Mouse (Mus musculus) midbrain, embryonic 14.5 days (tissue): ENCODE results near the gene Sorbs1. TPM values are rescaled to one million over a fixed set of nuclear protein-coding genes. Genes with fewer than 3 reads are reported as not detected.
A peak's percentile ranks its signal among the peaks of the same experiment; 100 is the strongest.

Source experiments
- ATAC-seq: fragments of 200-750 bp; cut with Nextera tagmentation; 2 replicates; pipeline ENCODE4 v1.8.0; 2017; ENCODE audit warnings: moderate number of reproducible peaks, moderate library complexity; ENCODE audit not compliant: low FRiP score, low TSS enrichment
- DNase-seq: peaks from one replicate; pipeline ENCODE4 v3.0.0-alpha.2; 2015
- H3K27ac ChIP-seq: fragments of 300-500 bp; sonication (generic); replicated peaks from 2 replicates; pipeline ENCODE4 v1.5.1; 2014; ENCODE audit warnings: mild to moderate bottlenecking, low read depth, low read length, moderate library complexity
- H3K27me3 ChIP-seq: fragments of 300-500 bp; sonication (generic); 2 replicates; pipeline ENCODE4 v1.6.1; 2014; ENCODE audit warnings: low read length, control low read depth, mixed read lengths; ENCODE audit not compliant: control insufficient read depth, insufficient read depth
- H3K36me3 ChIP-seq: fragments of 300-500 bp; sonication (generic); 2 replicates; pipeline ENCODE4 v1.6.1; 2014; ENCODE audit warnings: low read length, control low read depth; ENCODE audit not compliant: control insufficient read depth, insufficient read depth
- H3K4me1 ChIP-seq: fragments of 300-500 bp; sonication (generic); 2 replicates; pipeline ENCODE4 v1.6.1; 2014; ENCODE audit warnings: mild to moderate bottlenecking, antibody characterized with exemption, low read length, control low read depth; ENCODE audit not compliant: control insufficient read depth, insufficient read depth
- H3K4me2 ChIP-seq: fragments of 300-500 bp; sonication (generic); 2 replicates; pipeline ENCODE4 v1.6.1; 2014; ENCODE audit warnings: mild to moderate bottlenecking, low read length, moderate library complexity
- H3K4me3 ChIP-seq: fragments of 300-500 bp; sonication (generic); replicated peaks from 2 replicates; pipeline ENCODE4 v1.5.1; 2014; ENCODE audit warnings: low read depth, low read length
- H3K9ac ChIP-seq: fragments of 300-500 bp; sonication (generic); replicated peaks from 2 replicates; pipeline ENCODE4 v1.6.1; 2014; ENCODE audit warnings: mild to moderate bottlenecking, low read length, moderate library complexity
- H3K9me3 ChIP-seq: fragments of 300-500 bp; sonication (generic); 2 replicates; pipeline ENCODE4 v1.6.1; 2016; ENCODE audit warnings: low read length, control low read depth, mixed read lengths; ENCODE audit not compliant: control insufficient read depth
- WGBS: fragments of 180-500 bp; shearing (Covaris S2); extraction: QIAGEN DNeasy Blood & Tissue Kit; methylation state at CpG from one replicate; pipeline ENCODE4 v1.1.7; 2014; 5-methylcytosine and 5-hydroxymethylcytosine counted together
- polyA plus RNA-seq: library from polyadenylated mRNA; unstranded; fragments of >200 nt; fragmentation: Nextera tagmentation; extraction: Ambion mirVana; gene quantifications from 2 replicates; pipeline ENCODE4 v1.2.1, GENCODE M21; 2014

Gene Sorbs1
- polyA plus RNA-seq, 1 experiment from 2014 or later: 87.9 TPM

DNA sequence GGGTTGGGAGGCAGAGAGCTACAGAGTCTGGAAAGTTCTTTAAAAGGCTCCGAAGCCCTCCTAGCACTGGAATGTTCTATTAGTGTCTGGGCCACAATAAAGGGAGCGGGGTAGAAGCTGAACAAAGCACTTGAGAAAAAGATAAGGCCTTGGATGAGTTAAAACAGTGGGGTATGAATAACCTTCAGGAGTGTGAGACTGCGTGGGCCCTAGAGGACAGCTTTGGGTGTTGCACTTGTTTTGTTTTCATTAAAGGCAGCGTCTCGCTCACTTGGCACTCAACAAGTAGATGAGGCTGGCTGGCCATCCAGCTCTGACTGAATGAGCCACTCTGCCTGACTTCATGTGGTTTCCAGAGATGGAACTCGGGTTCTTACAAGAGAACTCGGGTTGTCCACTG, 78.5 kb downstream of the Sorbs1 start:
- DNase-seq: no peak
- WGBS: 91% methylated on average over 7 of the region's 7 CpGs
- H3K9ac ChIP-seq: no peak overlapping the region
- H3K36me3 ChIP-seq: no peaks in the 10 kb centered on the region
- ATAC-seq: no peak
- H3K4me1 ChIP-seq: peaks cover 18% of the 10 kb centered on the region
- no peaks in the 10 kb centered on the region for H3K9me3 ChIP-seq
- H3K27me3 ChIP-seq: no peaks in the 10 kb centered on the region
- H3K4me2 ChIP-seq: no peak overlapping the region
- H3K27ac ChIP-seq: peak overlapping the region; percentile 46
- H3K4me3 ChIP-seq: no peak overlapping the region

DNA sequence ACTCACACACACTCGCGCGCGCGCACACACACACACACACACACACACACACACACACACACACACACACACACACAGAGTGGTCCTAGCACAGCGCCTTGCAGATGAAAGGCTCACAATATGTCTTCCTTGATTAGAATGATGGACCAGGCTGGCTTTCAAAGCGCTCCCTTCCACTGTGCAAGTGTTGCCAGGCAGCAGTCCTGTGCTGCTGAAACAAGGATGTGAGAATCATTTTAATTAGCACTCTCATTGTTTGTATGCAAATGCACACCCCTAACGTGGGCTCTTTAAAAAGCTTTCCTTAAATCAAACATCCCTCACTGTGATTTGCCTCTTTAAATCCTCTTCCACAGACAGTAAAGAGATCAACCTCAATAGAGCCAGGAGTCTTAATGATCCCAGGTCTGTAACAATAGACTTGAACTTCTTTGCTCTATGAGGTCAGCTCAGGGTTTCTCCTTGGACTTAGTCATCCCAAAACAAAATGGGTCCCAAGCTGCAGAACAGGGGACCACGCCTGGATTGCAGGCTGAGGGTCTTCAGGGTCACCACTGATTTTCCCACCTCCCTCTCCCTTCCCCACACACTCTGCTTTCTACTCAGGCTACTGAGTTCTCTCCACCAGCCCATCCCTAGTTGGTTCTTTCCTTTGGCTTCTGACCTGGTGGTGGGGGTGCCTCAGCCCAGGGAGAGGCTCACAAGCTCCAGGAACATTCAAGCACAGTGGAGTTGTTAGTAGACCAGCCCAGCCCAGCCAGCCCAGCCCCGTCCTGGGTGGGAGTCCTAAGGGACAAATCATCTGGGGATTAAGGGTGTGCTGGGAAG, 79.3 kb downstream of the Sorbs1 start:
- Histone ChIP-seq H3K9ac (no peak overlapping the region), H3K4me3 (no peak overlapping the region), H3K4me1 (peaks cover 18% of the 10 kb centered on the region), H3K9me3 (no peaks in the 10 kb centered on the region), H3K27me3 (no peaks in the 10 kb centered on the region), H3K36me3 (no peaks in the 10 kb centered on the region), H3K4me2 (no peak overlapping the region), H3K27ac (peak overlapping the region; percentile 46)
- DNase-seq: peak; percentile 83
- ATAC-seq: peak; percentile 90
- WGBS: 43% methylated on average over 10 of the region's 10 CpGs

DNA sequence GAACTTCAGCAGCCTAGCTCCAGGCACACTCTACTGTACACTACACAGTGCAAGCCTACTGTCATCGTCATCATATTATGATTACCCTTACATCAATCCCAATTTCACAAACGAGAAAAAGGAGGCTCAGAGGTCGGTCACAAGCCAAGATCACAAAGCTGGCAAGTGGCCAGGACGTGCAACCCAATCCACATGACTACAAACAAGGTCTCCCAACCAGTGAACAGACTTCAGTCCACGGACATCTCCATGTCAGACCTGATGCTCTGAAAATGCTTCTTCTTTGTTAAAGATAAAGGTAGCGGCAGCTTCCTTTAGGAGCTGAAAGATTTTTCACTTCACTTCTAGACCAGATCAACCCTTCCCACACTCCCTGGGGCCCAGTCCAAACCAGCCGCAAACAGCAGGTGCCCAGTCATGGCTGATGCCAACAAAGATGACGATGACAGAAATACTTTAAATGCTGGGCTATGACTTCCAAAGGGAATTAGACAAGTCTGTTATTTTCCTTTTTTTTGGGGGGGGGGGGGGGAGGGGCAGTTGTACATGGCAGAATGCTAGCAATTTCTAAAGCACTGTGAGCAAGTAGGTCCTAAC, 80.2 kb downstream of the Sorbs1 start:
- H3K36me3 ChIP-seq: no peaks in the 10 kb centered on the region
- ATAC-seq: no peak
- peaks cover 17% of the 10 kb centered on the region for H3K4me1 ChIP-seq
- no peak overlapping the region for H3K4me3 ChIP-seq
- no peaks in the 10 kb centered on the region for H3K27me3 ChIP-seq
- no peaks in the 10 kb centered on the region for H3K9me3 ChIP-seq
- no peak overlapping the region for H3K9ac ChIP-seq
- no peak overlapping the region for H3K4me2 ChIP-seq
- peak; percentile 30 for DNase-seq
- peak overlapping the region; percentile 46 for H3K27ac ChIP-seq
- 68% methylated on average over 8 of the region's 8 CpGs for WGBS

DNA sequence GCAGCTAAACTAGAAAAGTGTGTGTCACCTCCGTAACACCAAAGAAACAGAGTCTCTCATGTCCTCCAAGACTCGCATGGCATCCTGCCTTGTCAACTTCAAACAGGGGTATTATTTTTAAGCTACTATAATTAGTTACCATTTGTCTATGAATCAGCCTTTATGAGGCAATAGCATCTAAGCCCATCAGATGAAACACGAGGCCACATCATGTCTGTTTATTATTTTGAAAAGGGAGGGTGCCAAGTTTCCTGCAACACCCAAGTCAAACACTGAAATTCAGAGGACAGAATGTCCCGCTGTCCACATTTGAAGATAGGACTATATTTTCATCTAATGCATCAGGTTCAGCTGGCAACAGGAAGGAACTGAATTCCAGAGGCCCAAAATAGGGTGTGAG, 81.6 kb downstream of the Sorbs1 start:
- Histone ChIP-seq H3K27me3 (no peaks in the 10 kb centered on the region), H3K27ac (no peak overlapping the region), H3K9ac (no peak overlapping the region), H3K36me3 (no peaks in the 10 kb centered on the region), H3K4me3 (no peak overlapping the region), H3K9me3 (no peaks in the 10 kb centered on the region), H3K4me1 (peaks cover 14% of the 10 kb centered on the region), H3K4me2 (no peak overlapping the region)
- no peak for DNase-seq
- no peak for ATAC-seq
- 94% methylated on average over 4 of the region's 4 CpGs for WGBS

DNA sequence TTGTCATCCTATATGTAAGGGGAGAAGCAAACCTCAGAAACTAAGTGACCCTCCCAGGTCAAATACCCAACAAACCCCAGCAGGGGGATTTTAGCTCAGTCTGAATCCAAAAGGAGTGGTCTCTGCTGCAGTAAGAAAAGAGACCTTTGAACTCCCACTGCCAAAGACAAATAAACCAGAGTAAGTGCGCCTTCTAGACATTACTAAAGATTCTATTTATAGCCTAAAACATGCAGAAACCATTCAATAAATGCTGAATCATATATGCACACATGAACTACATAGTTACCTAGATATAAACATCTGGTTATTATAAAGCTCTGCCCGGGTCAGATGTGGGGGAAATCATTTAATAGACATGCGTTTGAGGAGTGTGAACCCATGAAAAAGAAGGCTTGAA, 84.0 kb downstream of the Sorbs1 start:
- Histone ChIP-seq H3K4me2 (no peak overlapping the region), H3K27me3 (no peaks in the 10 kb centered on the region), H3K4me3 (no peak overlapping the region), H3K9me3 (no peaks in the 10 kb centered on the region), H3K36me3 (no peaks in the 10 kb centered on the region), H3K9ac (no peak overlapping the region), H3K27ac (no peak overlapping the region), H3K4me1 (peaks cover 10% of the 10 kb centered on the region)
- 91% methylated on average over 3 of the region's 3 CpGs for WGBS
- no peak for ATAC-seq
- no peak for DNase-seq

DNA sequence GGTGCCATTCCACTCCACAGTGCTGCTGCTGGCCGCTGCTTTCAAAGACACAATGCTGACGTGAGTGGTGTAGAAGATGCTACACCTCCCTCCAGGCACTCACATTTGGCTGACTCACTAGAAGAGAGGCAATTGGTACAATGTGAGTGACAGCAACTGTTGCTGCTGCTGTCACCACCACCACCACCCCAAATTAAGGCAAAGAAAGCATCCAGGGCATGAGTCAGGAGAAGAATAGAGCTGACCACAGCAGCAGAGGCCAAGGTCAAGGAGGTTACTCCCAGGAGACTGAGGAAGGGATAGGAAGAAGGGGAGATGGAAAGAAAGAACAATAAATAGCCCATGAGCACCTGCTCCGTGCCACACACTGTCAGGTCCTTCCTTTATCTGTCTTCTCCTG, 84.4 kb downstream of the Sorbs1 start:
- Histone ChIP-seq H3K27me3 (no peaks in the 10 kb centered on the region), H3K9me3 (no peaks in the 10 kb centered on the region), H3K9ac (no peak overlapping the region), H3K4me1 (peaks cover 7% of the 10 kb centered on the region), H3K27ac (no peak overlapping the region), H3K4me2 (no peak overlapping the region), H3K36me3 (no peaks in the 10 kb centered on the region), H3K4me3 (no peak overlapping the region)
- ATAC-seq: no peak
- no peak for DNase-seq
- WGBS: 81% methylated on average over 3 of the region's 3 CpGs

DNA sequence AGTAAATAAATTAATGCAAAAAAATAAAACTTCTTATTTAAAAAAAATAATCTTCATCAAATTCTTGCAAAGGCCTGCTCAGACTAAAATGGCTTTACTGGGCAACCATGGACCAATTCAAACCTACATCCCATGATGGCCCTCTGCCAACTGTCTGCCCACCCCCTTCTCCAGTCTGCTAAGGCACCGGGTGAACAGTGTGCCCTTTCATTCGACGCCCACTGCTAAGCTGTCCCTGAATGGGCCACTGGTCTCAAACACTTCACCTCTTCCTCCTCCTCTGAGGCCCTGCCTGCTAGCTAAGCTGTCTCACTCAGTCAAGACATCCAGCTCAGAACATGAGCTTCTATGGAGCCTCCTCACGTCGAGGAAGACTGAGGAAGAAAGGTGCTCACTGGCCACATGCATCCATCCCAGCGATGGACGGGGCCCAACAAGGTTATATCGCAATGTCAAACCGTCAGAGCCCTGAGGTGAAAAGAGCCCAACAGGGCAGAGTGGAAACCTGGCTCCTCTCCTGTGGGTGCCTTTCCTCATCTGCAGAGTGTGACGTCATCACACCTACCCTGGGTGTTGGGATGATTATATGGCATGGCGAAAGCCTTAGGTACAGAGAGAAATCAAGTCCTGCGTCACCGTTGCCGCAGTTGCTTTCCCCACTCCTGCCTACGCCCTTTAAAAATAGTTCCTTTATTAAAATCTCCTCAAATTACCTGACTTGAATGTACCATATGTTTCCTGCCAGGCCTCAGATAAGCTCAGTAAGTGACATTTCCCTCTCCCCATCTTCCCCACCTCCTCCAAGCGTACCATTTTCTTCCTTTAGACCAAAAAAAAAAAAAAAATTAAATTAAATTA, 87.2 kb downstream of the Sorbs1 start:
- H3K4me1 ChIP-seq: no peaks in the 10 kb centered on the region
- H3K36me3 ChIP-seq: no peaks in the 10 kb centered on the region
- peak; percentile 63 for DNase-seq
- WGBS: 84% methylated on average over 16 of the region's 16 CpGs
- H3K27me3 ChIP-seq: no peaks in the 10 kb centered on the region
- H3K27ac ChIP-seq: no peak overlapping the region; the same call in 1 of the 2 replicates
- H3K9me3 ChIP-seq: no peaks in the 10 kb centered on the region
- ATAC-seq: peak; percentile 53; the same call in 1 of the 2 replicates
- H3K4me3 ChIP-seq: no peak overlapping the region
- H3K9ac ChIP-seq: no peak overlapping the region
- H3K4me2 ChIP-seq: no peak overlapping the region

DNA sequence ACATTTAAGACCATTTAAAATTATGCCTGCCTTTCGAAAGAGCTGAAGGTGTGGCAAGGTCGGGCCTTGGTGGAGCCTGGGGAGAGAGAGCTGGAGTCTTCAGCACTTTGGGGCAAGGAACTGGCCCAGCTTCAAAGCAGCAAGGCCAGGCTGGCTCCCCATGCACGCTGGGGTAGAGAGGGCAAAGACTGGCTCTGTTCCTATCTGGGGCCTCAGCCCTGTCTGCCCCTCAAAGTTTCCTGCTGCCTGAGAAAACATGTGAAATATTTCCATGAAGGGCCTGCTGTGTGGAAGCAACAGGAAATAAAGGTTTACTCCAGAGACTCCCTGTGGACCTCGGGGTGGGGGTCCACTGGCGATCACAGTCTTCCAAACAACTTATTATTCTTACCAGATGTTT, 88.3 kb downstream of the Sorbs1 start:
- H3K27ac ChIP-seq: no peak overlapping the region

More for the DNA sequence above, 88.3 kb downstream of the Sorbs1 start:
- 72% methylated on average over 5 of the region's 5 CpGs for WGBS
- no peaks in the 10 kb centered on the region for H3K36me3 ChIP-seq
- no peak overlapping the region for H3K9ac ChIP-seq
- no peak overlapping the region for H3K4me3 ChIP-seq
- ATAC-seq: no peak
- no peaks in the 10 kb centered on the region for H3K4me1 ChIP-seq
- no peaks in the 10 kb centered on the region for H3K9me3 ChIP-seq
- no peaks in the 10 kb centered on the region for H3K27me3 ChIP-seq
- DNase-seq: no peak
- H3K4me2 ChIP-seq: no peak overlapping the region
